In the genomic region with DNA sequence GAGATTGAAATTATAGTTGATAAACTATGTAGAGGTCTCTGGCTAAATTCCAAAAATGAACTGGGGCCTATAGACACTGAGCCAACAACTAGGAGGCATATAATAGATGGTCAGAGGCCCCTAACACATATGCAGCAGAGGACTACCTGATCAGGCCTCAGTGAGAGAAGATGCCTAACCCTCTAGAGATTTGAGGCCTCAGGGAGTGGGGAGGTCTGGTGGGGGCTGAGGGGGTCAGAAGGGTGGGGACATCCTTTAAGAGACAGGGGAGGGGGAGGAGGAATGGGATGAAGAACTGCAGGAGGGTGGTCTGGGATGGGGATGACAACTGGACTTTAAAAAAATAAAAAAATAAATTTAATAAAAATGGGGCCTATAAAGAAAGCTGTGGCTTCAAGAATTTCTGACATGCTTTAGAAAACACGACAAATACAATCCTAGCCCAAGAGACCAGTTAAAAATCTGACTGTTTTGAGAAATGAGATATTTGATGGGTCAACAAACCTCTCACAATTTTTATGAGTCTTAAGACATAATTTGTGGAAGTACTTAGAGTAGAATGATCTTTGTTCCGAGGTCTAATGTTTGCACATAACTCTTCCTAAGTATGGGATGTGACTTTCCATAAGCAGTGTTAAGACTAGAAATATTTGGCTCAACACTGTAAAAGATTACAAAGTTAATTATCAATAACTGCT, we compare ENCODE assay signal across 24 mouse cellular contexts. TPM values are rescaled to one million over a fixed set of nuclear protein-coding genes. Genes with fewer than 3 reads are reported as not detected.
DNase-seq lines count a peak whose midpoint lies in the region; ATAC-seq and TF ChIP-seq lines count a peak whose summit lies in the region.
"Had no signal": no experiment of that assay in that cellular context is flagged by ENCODE, and none has a peak within 500 bp of the region (broad histone marks: within the 10 kb centered on the region; RNA-seq: fewer than 3 reads in every experiment).

No protein-coding gene starts in this region.

- WGBS in hindbrain, embryonic 11.5 days, result 84% methylated on average over 2 of the region's 2 CpGs
- 86% methylated on average over 2 of the region's 2 CpGs for WGBS in hindbrain, embryonic 10.5 days
- WGBS in kidney, embryonic 14.5 days, result 46% methylated on average over 2 of the region's 2 CpGs
- WGBS in lung, embryonic 14.5 days, result 50% methylated on average over 2 of the region's 2 CpGs

- ATAC-seq in hindbrain, embryonic 11.5 days (ENCODE audit: low FRiP score), result 0 out of 2 replicates have a peak, but pooled peaks have one; percentile 8
- peak; percentile 68; the same call in 1 of the 2 replicates for ATAC-seq in kidney, embryonic 14.5 days (ENCODE audit: low FRiP score, low TSS enrichment)
- ATAC-seq in lung, embryonic 14.5 days (ENCODE audit: insufficient read depth), result peak; percentile 53
- ATAC-seq: activated CD4-positive, CD25-positive, alpha-beta regulatory T cell, adult 4 months had no signal

- no peaks in the 10 kb centered on the region for H3K27me3 ChIP-seq in hindbrain, embryonic 11.5 days (ENCODE audit: control insufficient read depth, insufficient read depth, low read length)
- peaks cover 5% of the 10 kb centered on the region; the same call in 1 of the 2 replicates for H3K27me3 ChIP-seq in hindbrain, embryonic 10.5 days (ENCODE audit: insufficient read depth, poor library complexity, severe bottlenecking)
- no peaks in the 10 kb centered on the region for H3K27me3 ChIP-seq in kidney, embryonic 14.5 days (ENCODE audit: control insufficient read depth, insufficient read depth, low read length)
- H3K27me3 ChIP-seq in lung, embryonic 14.5 days (ENCODE audit: insufficient read depth, low read length), result no peaks in the 10 kb centered on the region
- H3K27me3 ChIP-seq: hindbrain, embryonic 15.5 days; intestine, embryonic 15.5 days; megakaryocyte, embryonic 14.5 days; midbrain, embryonic 12.5 days; neural tube, embryonic 12.5 days had no signal

- no peaks in the 10 kb centered on the region for H3K4me1 ChIP-seq in hindbrain, embryonic 11.5 days (replicated peaks; ENCODE audit: control insufficient read depth, insufficient read depth, low read length)
- peaks cover 12% of the 10 kb centered on the region; the same call in 1 of the 2 replicates for H3K4me1 ChIP-seq in hindbrain, embryonic 10.5 days (replicated peaks)
- no peaks in the 10 kb centered on the region for H3K4me1 ChIP-seq in kidney, embryonic 14.5 days (ENCODE audit: control insufficient read depth, insufficient read depth, low read length)
- no peaks in the 10 kb centered on the region for H3K4me1 ChIP-seq in lung, embryonic 14.5 days (ENCODE audit: insufficient read depth)
- H3K4me1 ChIP-seq: intestine, embryonic 15.5 days; megakaryocyte, embryonic 14.5 days; neural tube, embryonic 12.5 days had no signal

- TF ChIP-seq CTCF in lung, embryonic 14.5 days (IDR thresholded peaks at IDR 0.05; ENCODE audit: low read depth), result no peak

- H3K4me2 ChIP-seq in hindbrain, embryonic 11.5 days (replicated peaks; ENCODE audit: low read depth, low read length), result no peak overlapping the region
- H3K4me2 ChIP-seq in kidney, embryonic 14.5 days (replicated peaks; ENCODE audit: low read depth, low read length), result no peak overlapping the region
- H3K4me2 ChIP-seq in lung, embryonic 14.5 days, result no peak overlapping the region
- H3K4me2 ChIP-seq: hindbrain, embryonic 15.5 days; intestine, embryonic 15.5 days; midbrain, embryonic 12.5 days; neural tube, embryonic 12.5 days had no signal

- no peaks in the 10 kb centered on the region for H3K9me3 ChIP-seq in hindbrain, embryonic 11.5 days (ENCODE audit: control insufficient read depth, low read length)
- no peaks in the 10 kb centered on the region for H3K9me3 ChIP-seq in hindbrain, embryonic 10.5 days
- H3K9me3 ChIP-seq in kidney, embryonic 14.5 days (ENCODE audit: control insufficient read depth, low read length), result no peaks in the 10 kb centered on the region
- H3K9me3 ChIP-seq in lung, embryonic 14.5 days (ENCODE audit: low read depth, low read length), result no peaks in the 10 kb centered on the region
- H3K9me3 ChIP-seq: hindbrain, embryonic 15.5 days; intestine, embryonic 15.5 days; megakaryocyte, embryonic 14.5 days; midbrain, embryonic 12.5 days; neural tube, embryonic 12.5 days had no signal

- no peak for DNase-seq in hindbrain, embryonic 11.5 days (ENCODE audit: low spot score)
- no peak for DNase-seq in hindbrain, embryonic 10.5 days (ENCODE audit: low spot score)
- no peak for DNase-seq in kidney, adult 18-20 months
- no peak for DNase-seq in lung, embryonic 14.5 days
- DNase-seq in lung, postnatal 4 days, result no peak
- no peak for DNase-seq in adrenal gland, postnatal 36 days
- DNase-seq: B cell, adult 2 months; cerebellum, adult 2 months; liver; lung, adult 2 months; right cerebral cortex, adult 18-20 months; spleen, adult 18-20 months; thymus, postnatal 4 days had no signal

- H3K4me3 ChIP-seq in hindbrain, embryonic 11.5 days (ENCODE audit: low read depth, low read length), result no peak overlapping the region
- no peak overlapping the region for H3K4me3 ChIP-seq in hindbrain, embryonic 10.5 days
- no peak overlapping the region for H3K4me3 ChIP-seq in kidney, embryonic 14.5 days (ENCODE audit: low read length)
- H3K4me3 ChIP-seq in lung, embryonic 14.5 days (ENCODE audit: low read depth, low read length), result no peak overlapping the region
- H3K4me3 ChIP-seq: hindbrain, embryonic 15.5 days; intestine, embryonic 15.5 days; megakaryocyte, embryonic 14.5 days; midbrain, embryonic 12.5 days; myocyte; neural tube, embryonic 12.5 days had no signal

- H3K9ac ChIP-seq in hindbrain, embryonic 11.5 days (ENCODE audit: low read depth, low read length), result no peak overlapping the region
- no peak overlapping the region for H3K9ac ChIP-seq in kidney, embryonic 14.5 days (ENCODE audit: low read depth, low read length)
- no peak overlapping the region for H3K9ac ChIP-seq in lung, embryonic 14.5 days
- H3K9ac ChIP-seq: hindbrain, embryonic 15.5 days; intestine, embryonic 15.5 days; liver, embryonic 14.5 days; midbrain, embryonic 12.5 days; neural tube, embryonic 12.5 days had no signal

- no peak overlapping the region for H3K27ac ChIP-seq in hindbrain, embryonic 11.5 days (ENCODE audit: low read depth, low read length)
- no peak overlapping the region for H3K27ac ChIP-seq in hindbrain, embryonic 10.5 days
- no peak overlapping the region for H3K27ac ChIP-seq in kidney, embryonic 14.5 days (ENCODE audit: low read depth, low read length)
- no peak overlapping the region for H3K27ac ChIP-seq in lung, embryonic 14.5 days (ENCODE audit: low read depth)
- H3K27ac ChIP-seq: hindbrain, embryonic 15.5 days; intestine, embryonic 15.5 days; liver, embryonic 14.5 days; midbrain, embryonic 12.5 days; neural tube, embryonic 12.5 days had no signal

- no peaks in the 10 kb centered on the region for H3K36me3 ChIP-seq in hindbrain, embryonic 11.5 days (ENCODE audit: control insufficient read depth, insufficient read depth, low read length)
- H3K36me3 ChIP-seq in hindbrain, embryonic 10.5 days, result no peaks in the 10 kb centered on the region
- H3K36me3 ChIP-seq in kidney, embryonic 14.5 days (ENCODE audit: control insufficient read depth, insufficient read depth, low read length), result no peaks in the 10 kb centered on the region
- H3K36me3 ChIP-seq in lung, embryonic 14.5 days (ENCODE audit: insufficient read depth), result no peaks in the 10 kb centered on the region
- H3K36me3 ChIP-seq: hindbrain, embryonic 15.5 days; intestine, embryonic 15.5 days; midbrain, embryonic 12.5 days; neural tube, embryonic 12.5 days had no signal

RNA-seq across cellular contexts. Expression of gene Arsj, which starts 36.7 kb away (rescaled TPM):
- 0.56 and 1.3 TPM in 2 replicates for polyA plus RNA-seq in hindbrain, embryonic 11.5 days (2014; fragmentation: Nextera tagmentation; extraction: Ambion mirVana)
- polyA plus RNA-seq in hindbrain, embryonic 10.5 days (2016; fragmentation: Nextera tagmentation; extraction: Ambion mirVana), result 0.16 and 0.27 TPM in 2 replicates
- 1.1 and 1.7 TPM in 2 replicates for polyA plus RNA-seq in kidney, embryonic 14.5 days (2014; fragmentation: Nextera tagmentation; extraction: Ambion mirVana)
- 0.69 and 0.70 TPM in 2 replicates for polyA plus RNA-seq in lung, embryonic 14.5 days (2014; fragmentation: Nextera tagmentation; extraction: Ambion mirVana)
- total RNA-seq in adrenal gland, postnatal 36 days (2021), result under 1 TPM; 0.10 to 0.33 TPM
- total RNA-seq: granulocyte monocyte progenitor cell, adult 5-6 weeks had no signal
- polyA plus RNA-seq: activated CD4-positive, CD25-positive, alpha-beta regulatory T cell, adult 4 months; liver, embryonic 14.5 days; testis, adult 2 months had no signal

Comparison
In these comparisons a context has a peak if more than half of its experiments do, and no peak if none do; other contexts are left out.
1. ATAC-seq: peak in every context shown above with its lines; median percentile 68 in kidney, embryonic 14.5 days; 53 in lung, embryonic 14.5 days; 8 in hindbrain, embryonic 11.5 days.